Mouse (Mus musculus) yolk sac, embryonic 10.5 days (tissue): ENCODE measurements around the gene Hapln4.
A peak's percentile ranks its signal among the peaks of the same experiment; 100 is the strongest.

Source experiments
- DNase-seq: peaks from one replicate; pipeline ENCODE4 v3.0.0-alpha.2; 2017; ENCODE audit warnings: low spot score

The Hapln4 gene

GRCm38 (mm10) chr8:70100241-70100640, 17.0 kb downstream of the Hapln4 start:
- no peak for DNase-seq

- DNase-seq, result peak; percentile 12
Observed at GRCm38 (mm10) chr8:70104506-70104905, 21.2 kb downstream of the Hapln4 start.

GRCm38 (mm10) chr8:70104922-70105321, 21.7 kb downstream of the Hapln4 start:
- DNase-seq, result no peak

- DNase-seq, result no peak
Observed at GRCm38 (mm10) chr8:70110451-70110850, 27.2 kb downstream of the Hapln4 start.

GRCm38 (mm10) chr8:70111192-70111795, 28.0 kb downstream of the Hapln4 start:
- DNase-seq, result no peak

DNA sequence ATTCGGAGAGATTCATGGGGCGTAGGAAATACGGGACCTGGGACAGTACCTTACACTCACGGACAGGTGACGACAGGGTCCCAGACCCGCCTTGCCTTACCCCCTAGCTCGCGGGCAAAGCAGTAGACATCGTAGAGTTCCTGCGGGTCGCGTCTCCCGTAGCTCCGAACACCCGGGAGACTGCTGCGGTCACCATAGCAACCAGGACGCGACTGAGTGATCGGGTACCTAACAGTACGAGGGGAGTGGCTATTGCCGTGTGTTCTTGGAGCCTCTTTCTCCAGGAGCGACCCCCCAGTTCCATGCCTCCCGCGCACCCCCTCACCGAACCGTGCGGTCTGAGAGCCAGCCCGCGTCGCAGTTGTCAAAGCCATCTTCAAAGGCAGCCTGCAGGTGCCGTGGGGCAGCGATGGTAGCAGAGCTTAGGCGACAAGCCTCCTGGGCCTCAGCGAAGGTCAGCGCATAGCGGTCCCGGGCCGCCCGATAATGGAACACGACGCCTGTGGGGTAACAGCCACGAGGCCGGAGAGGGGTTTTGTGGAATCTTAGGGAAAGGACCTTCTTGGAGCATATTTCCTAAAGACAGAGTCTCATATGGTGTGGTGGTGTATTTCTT, 29.3 kb downstream of the Hapln4 start:
- no peak for DNase-seq

GRCm38 (mm10) chr8:70114488-70114887, 31.2 kb downstream of the Hapln4 start:
- DNase-seq, result no peak

DNA sequence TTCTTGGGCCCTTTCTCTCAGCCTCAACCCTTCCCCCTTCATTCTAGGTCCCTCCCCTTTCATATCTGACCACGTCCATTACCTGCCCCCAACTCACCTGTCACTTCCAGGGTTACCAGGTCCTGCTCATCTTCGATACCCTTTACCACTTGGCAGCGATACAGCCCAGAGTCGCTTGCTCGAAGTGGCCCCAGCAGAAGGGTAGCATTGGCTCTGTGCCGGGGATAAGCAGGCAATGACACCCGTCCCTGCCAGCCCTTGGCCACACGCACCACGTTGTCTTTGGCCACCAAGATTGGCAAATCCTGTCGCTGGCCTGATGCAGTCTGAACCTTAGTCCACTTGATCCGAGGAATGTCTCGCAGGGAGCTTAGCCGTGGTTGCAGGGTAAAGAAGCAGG, 31.6 kb downstream of the Hapln4 start:
- DNase-seq, result no peak

- DNase-seq, result peak; percentile 47
Observed at GRCm38 (mm10) chr8:70117611-70118010, 34.4 kb downstream of the Hapln4 start.

- no peak for DNase-seq
Observed at GRCm38 (mm10) chr8:70118726-70119700, 35.8 kb downstream of the Hapln4 start.

DNA sequence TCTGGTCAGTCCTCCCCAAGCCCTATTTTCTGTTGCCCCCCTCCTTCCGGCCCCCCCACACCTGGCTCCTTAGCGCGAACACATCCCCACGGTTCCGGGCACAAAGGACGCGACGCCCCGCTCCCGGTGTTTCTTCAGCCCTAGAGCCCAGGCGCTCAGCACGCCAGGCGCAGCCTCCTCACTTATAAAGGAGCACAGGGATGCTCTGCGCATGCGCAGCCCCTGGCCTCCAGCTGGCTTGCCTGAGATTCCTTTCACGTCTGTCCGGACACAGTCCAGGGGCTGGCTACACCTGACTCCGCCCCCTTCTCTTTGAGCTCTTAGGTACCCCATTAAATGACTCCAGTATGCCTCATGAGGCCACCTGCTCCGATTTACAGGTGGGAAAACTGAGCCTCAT, 37.4 kb downstream of the Hapln4 start, which contains the start of gene Ncan:
Gene Ncan, minus strand, starts transcription at position 207 of the 400 bp plus-strand sequence.
- peak; percentile 55 for DNase-seq

DNA sequence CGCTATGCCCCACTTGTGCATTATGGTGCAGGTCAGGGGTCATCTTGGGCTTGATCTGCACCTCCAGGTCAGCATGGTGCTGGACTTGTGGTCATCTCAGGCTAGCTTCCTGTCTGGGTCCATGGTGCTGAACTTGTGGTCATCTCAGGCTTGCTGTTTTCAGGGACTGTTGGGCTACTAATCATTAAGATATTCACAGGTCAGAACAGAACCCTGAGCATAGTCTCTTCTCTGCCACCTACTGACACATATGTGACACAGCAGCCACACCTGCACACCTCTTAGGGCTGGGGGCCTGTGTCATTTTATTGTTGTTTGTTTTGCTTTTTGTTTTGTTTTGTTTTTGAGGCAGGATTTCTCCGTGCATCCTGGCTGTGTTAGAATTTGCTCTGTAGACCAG, 39.6 kb downstream of the Hapln4 start:
- no peak for DNase-seq

- no peak for DNase-seq
Observed at GRCm38 (mm10) chr8:70124992-70125391, 41.7 kb downstream of the Hapln4 start.

GRCm38 (mm10) chr8:70128435-70128834, 45.2 kb downstream of the Hapln4 start:
- no peak for DNase-seq

DNA sequence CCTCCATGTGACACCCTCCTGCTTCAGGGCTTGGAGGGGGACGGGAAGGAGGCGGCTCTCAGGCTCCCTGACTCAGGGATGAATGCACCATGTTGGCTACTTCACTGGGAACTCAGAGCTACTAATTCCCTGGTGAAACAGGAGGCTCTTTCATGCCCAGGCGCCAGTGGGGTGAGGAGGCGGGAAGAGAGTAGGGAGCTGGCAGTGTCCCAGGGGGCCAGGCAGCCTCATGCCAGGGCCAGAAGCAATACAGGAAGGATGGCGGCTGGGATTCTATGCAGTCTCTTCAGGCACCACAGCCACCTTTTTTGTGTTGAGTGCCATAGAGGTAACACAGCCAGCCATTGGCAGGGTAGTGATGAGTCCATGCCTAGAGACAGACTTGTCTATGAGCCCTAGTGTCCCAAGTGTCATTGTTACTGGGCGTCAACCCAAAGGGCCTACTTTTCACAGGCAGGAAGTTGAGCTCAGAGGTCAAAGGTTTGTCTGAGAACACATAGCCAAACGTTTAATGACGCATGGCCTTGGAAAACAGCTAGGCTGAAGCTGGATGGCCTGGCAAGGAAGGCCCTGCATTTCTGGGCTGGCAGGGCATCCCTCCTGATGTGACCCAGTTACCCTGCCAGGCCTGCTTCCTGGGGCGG, 46.2 kb downstream of the Hapln4 start:
- DNase-seq, result no peak

DNA sequence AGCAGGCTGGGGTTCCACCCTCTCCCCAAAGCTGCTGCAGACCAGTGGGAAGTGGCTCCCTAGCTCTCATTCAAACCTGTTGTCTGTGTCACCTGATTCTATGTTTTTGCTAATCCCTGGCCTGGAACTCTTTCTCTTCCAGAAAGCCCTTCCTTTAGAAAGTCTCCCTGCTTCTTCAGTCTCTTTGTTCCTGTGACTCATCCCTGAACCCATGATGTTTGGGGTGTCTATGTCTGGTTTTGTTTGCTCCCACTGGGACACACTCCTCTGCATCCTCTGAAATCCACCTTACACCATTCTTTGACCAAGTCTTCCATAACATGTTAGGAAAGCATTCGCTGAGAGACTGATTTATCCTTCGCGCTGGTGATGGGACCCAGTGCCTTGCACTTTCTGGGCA, 46.8 kb downstream of the Hapln4 start:
- DNase-seq, result no peak

DNA sequence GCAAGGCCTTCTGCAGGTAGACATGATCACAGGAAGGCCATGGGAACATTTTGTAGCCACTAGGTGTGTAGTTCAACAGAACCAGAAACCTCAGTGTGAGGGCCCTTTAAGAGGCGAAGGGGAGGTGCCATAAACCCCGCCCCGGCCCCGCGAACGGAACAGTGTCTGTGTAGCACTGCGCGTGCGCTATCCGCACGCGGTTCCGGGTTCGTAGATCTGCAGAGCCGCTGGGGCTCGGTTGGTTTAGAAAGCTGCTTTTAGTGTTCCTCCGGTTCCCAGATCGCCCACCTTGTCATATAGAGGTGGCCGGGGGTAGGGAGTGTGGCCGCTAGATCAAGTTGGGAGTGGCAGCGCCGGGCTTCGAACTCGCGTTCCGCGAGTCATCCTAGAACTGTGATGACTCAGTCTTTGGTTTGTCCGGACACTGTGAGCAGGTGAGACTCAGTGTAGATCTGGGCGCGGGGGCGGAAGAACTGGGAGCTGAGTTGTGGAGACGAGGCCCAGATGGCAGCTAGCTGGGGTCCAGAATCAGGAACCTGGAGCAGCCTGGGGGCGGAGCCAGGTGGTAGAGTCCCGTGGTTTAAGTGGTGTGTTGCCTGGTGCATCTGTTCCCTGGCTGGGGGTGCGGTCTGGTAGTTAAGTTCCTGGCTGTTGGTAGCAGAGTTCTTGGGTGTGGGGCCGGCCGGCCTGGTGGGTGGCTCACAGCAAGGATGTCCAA, 48.1 kb downstream of the Hapln4 start, which contains the start of gene Nr2c2ap:
Gene Nr2c2ap, plus strand, starts transcription at position 168 of the 718 bp plus-strand sequence.
- peak; percentile 84 for DNase-seq

DNA sequence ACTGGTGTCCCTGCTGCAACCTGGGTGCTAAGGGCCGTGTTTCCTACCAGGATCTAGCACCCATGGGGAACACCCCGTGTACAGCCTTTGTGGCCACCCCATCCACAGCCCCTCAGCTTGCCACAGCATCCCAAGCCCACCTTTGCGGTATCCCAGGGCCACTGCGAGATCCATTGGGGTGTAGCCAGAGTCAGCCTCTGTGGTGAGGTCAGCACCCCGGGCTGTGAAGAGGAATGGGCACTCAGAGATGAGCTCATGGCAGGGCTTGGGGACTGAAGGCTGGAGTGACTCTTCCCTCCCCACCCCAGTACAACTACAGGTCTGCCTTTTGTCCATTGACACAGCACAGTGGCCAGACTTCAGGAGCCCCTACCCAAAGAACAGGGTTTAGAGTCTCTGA, 50.8 kb downstream of the Hapln4 start:
- DNase-seq, result no peak

GRCm38 (mm10) chr8:70134931-70135330, 51.7 kb downstream of the Hapln4 start:
- DNase-seq, result no peak

DNA sequence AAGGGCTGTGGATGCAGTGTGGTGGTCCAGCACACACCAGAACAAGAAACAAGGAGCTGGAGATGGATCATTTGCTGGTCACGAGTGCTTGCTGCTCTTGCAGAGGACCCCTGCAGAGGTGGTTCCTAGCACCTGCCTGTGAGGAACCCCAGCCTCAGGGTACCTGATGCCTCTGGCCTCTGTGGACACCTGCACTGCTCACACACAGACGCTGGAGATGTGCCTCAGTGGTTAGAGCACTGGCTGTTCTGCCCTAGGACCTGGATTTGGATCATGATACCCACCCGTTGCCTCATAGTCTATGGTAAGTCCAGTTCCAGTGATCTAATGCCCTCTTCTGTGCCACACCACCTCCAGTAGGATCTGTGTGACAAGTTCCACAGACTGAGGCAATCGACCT, 53.3 kb downstream of the Hapln4 start:
- DNase-seq, result no peak

GRCm38 (mm10) chr8:70137890-70138289, 54.6 kb downstream of the Hapln4 start:
- no peak for DNase-seq
